Mouse (Mus musculus) layer of hippocampus, adult 18-20 months (tissue): ENCODE measurements at regions not wholly inside any gene's neighbourhood (a gene's known extent, or its start where the extent isn't known, plus 50 kb on each side); places are given as distances from the start of the nearest gene placed in this dataset.

Source experiments
- DNase-seq, 2 experiments: peaks; one replicate each; pipeline ENCODE4 v3.0.0; 2022; ENCODE audit warnings: low spot score in 2 of 2

GRCm38 (mm10) chr14:99516703-99517102, 218.2 kb downstream of the Klf5 start:
- no peak for DNase-seq

GRCm38 (mm10) chr14:99520343-99520742, 221.9 kb downstream of the Klf5 start:
- no peak for DNase-seq

GRCm38 (mm10) chr14:99521954-99522523, 223.5 kb downstream of the Klf5 start:
- DNase-seq, result peak; percentile 5 to 11

GRCm38 (mm10) chr14:99535781-99536180, 237.3 kb downstream of the Klf5 start:
- DNase-seq, result no peak

GRCm38 (mm10) chr14:99537286-99537685, 238.8 kb downstream of the Klf5 start:
- DNase-seq, result no peak

GRCm38 (mm10) chr14:99541716-99542115, 243.2 kb downstream of the Klf5 start:
- peak in 1 of 2 experiments; percentile 8 for DNase-seq

- no peak for DNase-seq
These were observed 249.4 kb downstream of the Klf5 start for GRCm38 (mm10) chr14:99547931-99548330.

GRCm38 (mm10) chr14:99548363-99549248, 250.1 kb downstream of the Klf5 start:
- DNase-seq, result no peak

- no peak for DNase-seq
These were observed 265.5 kb downstream of the Klf5 start for GRCm38 (mm10) chr14:99564024-99564423.

- DNase-seq, result no peak
These were observed 275.7 kb downstream of the Klf5 start for GRCm38 (mm10) chr14:99574146-99574545.

GRCm38 (mm10) chr14:99578665-99579064, 280.2 kb downstream of the Klf5 start:
- peak in 1 of 2 experiments; percentile 7 for DNase-seq

GRCm38 (mm10) chr14:99579271-99579759, 280.8 kb downstream of the Klf5 start:
- peak in 1 of 2 experiments; percentile 11 for DNase-seq

- no peak for DNase-seq
These were observed 281.3 kb downstream of the Klf5 start for GRCm38 (mm10) chr14:99579765-99580266.

GRCm38 (mm10) chr14:99584144-99584543, 285.7 kb downstream of the Klf5 start:
- no peak for DNase-seq

- DNase-seq, result no peak
These were observed 287.5 kb downstream of the Klf5 start for GRCm38 (mm10) chr14:99586029-99586428.

GRCm38 (mm10) chr14:99590854-99591470, 292.5 kb downstream of the Klf5 start:
- no peak for DNase-seq

GRCm38 (mm10) chr14:99592922-99593321, 294.4 kb downstream of the Klf5 start:
- no peak for DNase-seq

GRCm38 (mm10) chr14:99593864-99594263, 295.4 kb downstream of the Klf5 start:
- no peak for DNase-seq

- no peak for DNase-seq
These were observed 303.4 kb downstream of the Klf5 start for GRCm38 (mm10) chr14:99601900-99602299.

GRCm38 (mm10) chr14:99603257-99603656, 304.8 kb downstream of the Klf5 start:
- no peak for DNase-seq

GRCm38 (mm10) chr14:99605351-99606100, 307.0 kb downstream of the Klf5 start:
- no peak for DNase-seq
